Mouse (Mus musculus): ENCODE data around the gene Gna13. TPM values are rescaled to one million over a fixed set of nuclear protein-coding genes. Genes with fewer than 3 reads are reported as not detected.
A peak's percentile ranks its signal among the peaks of the same experiment; 100 is the strongest.

Gene Gna13
- polyA plus RNA-seq, 1 experiment = 65.1 TPM

- H3K27ac ChIP-seq (ENCODE audit: insufficient read depth, low read length) = peak overlapping the region; percentile 75
- H3K36me3 ChIP-seq (ENCODE audit: control insufficient read depth, insufficient read depth, low read length, poor library complexity, severe bottlenecking) = peaks cover 29% of the 10 kb centered on the region
- peak overlapping the region; percentile 88 for H3K9ac ChIP-seq (ENCODE audit: low read depth, poor library complexity, severe bottlenecking)
- H3K4me3 ChIP-seq (ENCODE audit: low read depth, low read length) = peak overlapping the region; percentile 89
- no peaks in the 10 kb centered on the region for H3K27me3 ChIP-seq (ENCODE audit: control insufficient read depth, insufficient read depth, low read length, poor library complexity, severe bottlenecking)
- H3K9me3 ChIP-seq (replicated peaks; ENCODE audit: control insufficient read depth, insufficient read depth, low read length, poor library complexity, severe bottlenecking) = no peaks in the 10 kb centered on the region
- H3K4me1 ChIP-seq (ENCODE audit: control insufficient read depth, insufficient read depth, low read length) = peaks cover 4% of the 10 kb centered on the region
- TF ChIP-seq EP300 (IDR thresholded peaks at IDR 0.05; ENCODE audit: insufficient read depth, low read depth, low read length) (no peak), CTCF (IDR thresholded peaks at IDR 0.05; ENCODE audit: low read depth, low read length) (no peak), POLR2A (IDR thresholded peaks at IDR 0.05; ENCODE audit: insufficient read depth, low read length) (no peak)
These were observed 831 bp downstream of the Gna13 start for GRCm38 (mm10) chr11:109363191-109364133.

GRCm38 (mm10) chr11:109364337-109364736 is 1.7 kb downstream of the Gna13 start:
- peaks cover 4% of the 10 kb centered on the region for H3K4me1 ChIP-seq (ENCODE audit: control insufficient read depth, insufficient read depth, low read length)
- no peaks in the 10 kb centered on the region for H3K9me3 ChIP-seq (replicated peaks; ENCODE audit: control insufficient read depth, insufficient read depth, low read length, poor library complexity, severe bottlenecking)
- peaks cover 29% of the 10 kb centered on the region for H3K36me3 ChIP-seq (ENCODE audit: control insufficient read depth, insufficient read depth, low read length, poor library complexity, severe bottlenecking)
- H3K9ac ChIP-seq (ENCODE audit: low read depth, poor library complexity, severe bottlenecking) = no peak overlapping the region
- no peak for TF ChIP-seq EP300 (IDR thresholded peaks at IDR 0.05; ENCODE audit: insufficient read depth, low read depth, low read length)
- no peak for TF ChIP-seq CTCF (IDR thresholded peaks at IDR 0.05; ENCODE audit: low read depth, low read length)
- no peak for TF ChIP-seq POLR2A (IDR thresholded peaks at IDR 0.05; ENCODE audit: insufficient read depth, low read length)
- 0 out of 2 replicates have a peak overlapping the region, but pooled peaks have one; percentile 31 for H3K4me3 ChIP-seq (ENCODE audit: low read depth, low read length)
- no peak overlapping the region for H3K27ac ChIP-seq (ENCODE audit: insufficient read depth, low read length)
- H3K27me3 ChIP-seq (ENCODE audit: control insufficient read depth, insufficient read depth, low read length, poor library complexity, severe bottlenecking) = no peaks in the 10 kb centered on the region

DNA sequence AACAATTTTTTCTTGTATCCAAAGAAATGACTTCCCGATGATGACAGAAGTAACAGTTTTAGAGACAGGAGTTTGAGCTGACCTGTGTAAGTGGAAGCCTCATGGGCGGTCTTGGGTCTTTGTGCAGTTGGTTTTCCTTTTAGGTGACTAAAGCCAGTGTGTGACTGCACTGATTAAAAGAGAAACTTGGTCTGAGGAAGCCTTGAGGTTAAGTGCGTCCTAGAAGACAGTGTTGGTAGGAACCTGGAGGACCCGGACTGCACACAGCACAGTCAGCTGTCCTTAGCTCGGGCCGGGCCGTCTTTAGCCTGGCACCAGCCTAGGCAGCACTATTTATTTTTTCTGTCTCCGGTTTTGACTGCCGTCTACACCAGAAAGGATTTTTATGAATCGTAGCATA is 2.2 kb downstream of the Gna13 start:
- H3K4me1 ChIP-seq (ENCODE audit: control insufficient read depth, insufficient read depth, low read length) = peaks cover 4% of the 10 kb centered on the region
- H3K27me3 ChIP-seq (ENCODE audit: control insufficient read depth, insufficient read depth, low read length, poor library complexity, severe bottlenecking) = no peaks in the 10 kb centered on the region
- peaks cover 29% of the 10 kb centered on the region for H3K36me3 ChIP-seq (ENCODE audit: control insufficient read depth, insufficient read depth, low read length, poor library complexity, severe bottlenecking)
- TF ChIP-seq POLR2A (IDR thresholded peaks at IDR 0.05; ENCODE audit: insufficient read depth, low read length) (no peak), EP300 (IDR thresholded peaks at IDR 0.05; ENCODE audit: insufficient read depth, low read depth, low read length) (no peak), CTCF (IDR thresholded peaks at IDR 0.05; ENCODE audit: low read depth, low read length) (no peak)
- no peaks in the 10 kb centered on the region for H3K9me3 ChIP-seq (replicated peaks; ENCODE audit: control insufficient read depth, insufficient read depth, low read length, poor library complexity, severe bottlenecking)
- no peak overlapping the region for H3K4me3 ChIP-seq (ENCODE audit: low read depth, low read length)
- no peak overlapping the region for H3K27ac ChIP-seq (ENCODE audit: insufficient read depth, low read length)
- no peak overlapping the region for H3K9ac ChIP-seq (ENCODE audit: low read depth, poor library complexity, severe bottlenecking)

DNA sequence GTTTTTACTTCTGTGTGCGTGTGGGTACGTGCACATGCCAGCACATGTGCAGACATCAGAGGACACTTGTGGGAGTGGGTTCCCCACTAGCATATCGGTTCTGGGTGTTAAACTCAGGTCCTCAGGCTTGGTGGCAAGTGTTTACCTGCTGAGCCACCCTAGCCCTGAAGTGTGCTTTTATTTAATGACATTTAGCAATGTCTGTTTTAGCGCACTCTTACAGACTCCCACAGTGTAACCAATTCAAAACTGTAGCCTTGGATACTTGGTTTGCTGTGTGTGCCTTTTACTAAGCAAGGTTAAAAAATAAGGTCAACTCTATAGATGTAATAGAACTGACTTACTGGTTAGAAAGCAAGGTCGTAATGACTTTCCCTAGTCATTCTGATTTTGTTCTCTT is 3.2 kb downstream of the Gna13 start:
- peaks cover 2% of the 10 kb centered on the region for H3K4me1 ChIP-seq (ENCODE audit: control insufficient read depth, insufficient read depth, low read length)

DNA sequence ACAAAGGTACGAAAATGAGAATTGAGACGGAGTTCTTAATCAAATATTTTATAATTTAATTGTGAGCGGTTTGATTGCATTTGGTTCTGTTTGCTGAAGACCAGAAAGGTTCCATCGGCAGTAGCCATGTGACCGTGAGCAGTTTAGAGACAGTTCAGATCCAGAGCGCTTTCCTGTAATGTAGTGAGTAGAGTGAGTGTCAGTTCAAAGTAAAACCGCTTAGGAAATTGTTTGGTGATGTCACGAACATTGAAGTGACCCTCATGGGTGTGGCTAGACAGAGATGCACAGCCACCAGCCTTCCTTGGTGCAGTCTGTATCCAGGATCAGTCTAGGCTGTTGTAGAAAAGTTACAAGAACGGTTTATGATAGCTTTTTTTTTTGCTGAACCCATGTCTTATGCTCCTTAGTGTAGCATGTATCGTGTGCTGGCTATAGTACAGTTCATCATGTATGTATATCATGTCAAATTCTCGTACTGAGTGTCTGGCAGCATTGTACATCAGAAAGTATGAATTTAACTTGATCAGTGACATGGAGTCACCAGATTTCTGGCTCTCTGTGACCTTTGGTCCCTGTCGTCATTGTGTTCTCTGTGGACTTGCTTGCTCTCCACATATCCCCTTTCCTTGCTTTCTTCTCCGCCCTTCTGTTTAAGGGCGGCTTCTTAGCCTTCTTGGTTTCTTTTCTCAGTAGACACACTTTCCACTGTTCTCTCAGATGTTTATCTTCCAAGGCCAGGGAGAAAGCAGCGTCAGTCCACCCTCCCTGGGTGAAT is 4.4 kb downstream of the Gna13 start:
- Histone ChIP-seq H3K27me3 (ENCODE audit: control insufficient read depth, insufficient read depth, low read length, poor library complexity, severe bottlenecking) (no peaks in the 10 kb centered on the region), H3K4me1 (ENCODE audit: control insufficient read depth, insufficient read depth, low read length) (peaks cover 2% of the 10 kb centered on the region), H3K4me3 (ENCODE audit: low read depth, low read length) (no peak overlapping the region), H3K36me3 (ENCODE audit: control insufficient read depth, insufficient read depth, low read length, poor library complexity, severe bottlenecking) (peaks cover 38% of the 10 kb centered on the region), H3K9ac (ENCODE audit: low read depth, poor library complexity, severe bottlenecking) (no peak overlapping the region), H3K27ac (ENCODE audit: insufficient read depth, low read length) (no peak overlapping the region), H3K9me3 (replicated peaks; ENCODE audit: control insufficient read depth, insufficient read depth, low read length, poor library complexity, severe bottlenecking) (no peaks in the 10 kb centered on the region)
- TF ChIP-seq POLR2A (IDR thresholded peaks at IDR 0.05; ENCODE audit: insufficient read depth, low read length) (no peak), CTCF (IDR thresholded peaks at IDR 0.05; ENCODE audit: low read depth, low read length) (no peak), EP300 (IDR thresholded peaks at IDR 0.05; ENCODE audit: insufficient read depth, low read depth, low read length) (no peak)

More for the DNA sequence above, 3.2 kb downstream of the Gna13 start:
- TF ChIP-seq CTCF (IDR thresholded peaks at IDR 0.05; ENCODE audit: low read depth, low read length) (no peak), EP300 (IDR thresholded peaks at IDR 0.05; ENCODE audit: insufficient read depth, low read depth, low read length) (no peak), POLR2A (IDR thresholded peaks at IDR 0.05; ENCODE audit: insufficient read depth, low read length) (no peak)
- H3K9me3 ChIP-seq (replicated peaks; ENCODE audit: control insufficient read depth, insufficient read depth, low read length, poor library complexity, severe bottlenecking) = no peaks in the 10 kb centered on the region
- no peak overlapping the region for H3K9ac ChIP-seq (ENCODE audit: low read depth, poor library complexity, severe bottlenecking)
- no peak overlapping the region for H3K4me3 ChIP-seq (ENCODE audit: low read depth, low read length)
- no peak overlapping the region for H3K27ac ChIP-seq (ENCODE audit: insufficient read depth, low read length)
- H3K36me3 ChIP-seq (ENCODE audit: control insufficient read depth, insufficient read depth, low read length, poor library complexity, severe bottlenecking) = peaks cover 33% of the 10 kb centered on the region
- no peaks in the 10 kb centered on the region for H3K27me3 ChIP-seq (ENCODE audit: control insufficient read depth, insufficient read depth, low read length, poor library complexity, severe bottlenecking)
